Mouse (Mus musculus) brain, adult 2 months (tissue): ENCODE measurements around the gene Sort1.
A peak's percentile ranks its signal among the peaks of the same experiment; 100 is the strongest.

Experiments
- DNase-seq: peaks from one replicate; pipeline ENCODE4 v3.0.0; 2011; ENCODE audit warnings: low read depth, low spot score

Gene Sort1

GRCm38 (mm10) chr3:108295379-108296219 lies 11.7 kb downstream of the Sort1 start:
- DNase-seq: peak; percentile 86

GRCm38 (mm10) chr3:108296220-108297049 lies 12.6 kb downstream of the Sort1 start:
- peak; percentile 85 for DNase-seq

DNA sequence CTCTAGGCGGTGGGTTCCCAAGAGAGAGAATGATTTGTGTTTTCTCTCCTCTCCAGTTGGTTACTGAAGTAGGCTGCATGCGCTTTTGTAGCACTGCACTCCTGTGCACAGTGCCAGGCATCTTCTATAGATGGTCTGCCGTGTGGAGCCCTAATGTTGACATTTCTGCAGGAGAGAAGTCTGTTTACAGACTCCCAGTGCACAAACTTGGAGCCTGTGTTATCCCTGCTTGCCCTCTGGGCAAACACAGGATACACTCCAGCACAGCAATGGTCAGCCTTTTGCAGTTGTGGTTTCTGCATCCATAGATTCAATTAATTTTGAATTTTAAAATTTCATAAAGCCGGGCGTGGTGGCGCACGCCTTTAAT lies 13.2 kb downstream of the Sort1 start:
- DNase-seq: no peak

GRCm38 (mm10) chr3:108297603-108298553 lies 14.0 kb downstream of the Sort1 start:
- no peak for DNase-seq

DNA sequence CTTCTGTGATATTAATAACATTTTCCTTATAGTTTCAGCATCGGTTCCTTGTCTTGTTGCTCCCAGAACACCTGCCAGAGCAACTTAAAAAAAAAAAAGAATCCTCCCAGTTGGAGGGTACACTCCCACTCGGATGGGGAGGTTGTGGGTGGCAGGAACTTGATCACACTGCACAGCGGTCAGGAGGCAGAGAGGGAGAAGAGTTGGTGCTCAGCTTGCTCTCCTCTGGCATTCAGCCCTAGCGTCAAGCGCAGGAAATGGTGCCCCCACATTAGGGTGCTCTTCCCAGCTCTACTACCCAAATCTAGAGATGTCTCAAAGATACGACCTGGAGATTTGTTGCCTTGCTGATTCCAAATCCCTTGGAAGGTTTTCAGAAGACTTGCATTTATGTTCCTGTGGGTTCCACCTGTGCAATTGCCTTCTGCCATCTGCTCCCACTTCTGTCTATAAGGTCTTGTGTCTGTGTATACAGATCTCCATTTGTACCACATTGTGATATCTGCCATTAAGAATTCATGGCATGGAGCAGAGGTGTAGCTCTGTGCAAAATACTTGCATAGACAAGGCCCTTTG lies 16.7 kb downstream of the Sort1 start:
- peak; percentile 84 for DNase-seq

GRCm38 (mm10) chr3:108303683-108304082 lies 19.8 kb downstream of the Sort1 start:
- no peak for DNase-seq

DNA sequence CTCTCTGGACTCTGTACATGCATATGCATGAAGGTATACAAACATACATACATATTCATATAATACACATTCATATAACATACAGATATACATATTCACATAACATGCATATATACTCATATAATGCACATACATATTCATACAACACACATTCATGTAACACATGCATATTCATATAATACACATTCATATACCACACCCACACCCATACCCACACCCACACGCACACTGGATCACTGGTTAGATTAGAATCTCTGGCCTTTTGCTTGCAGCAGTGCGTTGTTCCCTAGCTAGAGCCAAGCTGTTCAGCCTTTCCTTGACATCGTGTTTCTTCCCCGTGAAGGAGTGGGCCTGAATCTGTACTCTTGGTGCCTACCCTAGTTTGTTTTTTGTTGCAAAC lies 20.9 kb downstream of the Sort1 start:
- DNase-seq: no peak

- no peak for DNase-seq
These were observed 22.5 kb downstream of the Sort1 start for GRCm38 (mm10) chr3:108306387-108306786.

GRCm38 (mm10) chr3:108307485-108307884 lies 23.6 kb downstream of the Sort1 start:
- peak; percentile 80 for DNase-seq

GRCm38 (mm10) chr3:108310921-108311341 lies 27.0 kb downstream of the Sort1 start:
- DNase-seq: no peak

- no peak for DNase-seq
These were observed 27.8 kb downstream of the Sort1 start for GRCm38 (mm10) chr3:108311688-108312087.

DNA sequence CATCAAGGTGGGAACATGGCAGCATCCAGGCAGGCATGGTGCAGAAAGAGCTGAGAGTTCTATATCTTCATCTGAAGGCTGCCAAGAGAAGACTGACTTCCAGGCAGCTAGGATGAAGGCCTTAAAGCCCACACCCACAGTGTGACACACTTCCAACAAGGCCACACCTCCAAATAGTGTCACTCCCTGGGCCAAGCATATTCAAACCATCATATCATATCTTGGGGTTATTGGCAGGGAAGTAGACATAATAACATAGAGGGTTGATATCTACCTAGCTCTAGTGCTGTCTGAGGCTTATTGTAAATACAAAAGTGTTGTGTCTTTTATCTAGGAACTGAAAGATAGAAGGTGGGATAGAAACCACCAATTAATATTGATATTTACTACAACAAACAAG lies 28.5 kb downstream of the Sort1 start:
- DNase-seq: no peak

GRCm38 (mm10) chr3:108313138-108313537 lies 29.3 kb downstream of the Sort1 start:
- no peak for DNase-seq

DNA sequence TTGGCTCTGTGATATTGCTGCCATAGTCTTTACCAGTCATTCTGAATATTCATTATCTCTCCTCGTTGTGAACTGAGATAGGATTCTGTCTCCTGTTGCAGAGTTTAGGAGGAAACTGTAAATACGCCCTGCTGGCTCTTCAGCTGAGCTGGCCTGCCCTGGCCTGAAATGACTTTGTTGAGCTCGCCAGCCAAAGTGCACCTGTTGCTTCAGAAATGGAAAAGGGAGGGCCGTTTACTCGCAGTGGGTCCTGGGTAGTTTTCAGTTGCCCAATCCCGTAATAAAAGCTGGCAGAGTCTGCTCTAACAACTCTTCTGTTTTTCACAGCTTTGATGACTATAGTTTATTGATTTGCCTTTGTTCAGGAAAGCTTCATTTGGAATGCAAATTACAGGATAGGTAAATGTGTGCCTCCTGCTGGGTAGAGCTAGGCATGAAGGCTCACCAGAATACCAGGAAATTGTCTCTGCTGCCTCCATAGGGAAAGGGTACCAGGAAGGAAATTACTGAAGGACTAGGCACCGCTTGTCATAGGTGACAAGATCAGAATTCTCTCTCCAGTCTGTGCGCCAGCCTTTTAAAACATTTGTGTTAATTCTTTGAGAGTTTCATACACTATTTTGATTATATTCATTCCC lies 30.3 kb downstream of the Sort1 start:
- DNase-seq: no peak

DNA sequence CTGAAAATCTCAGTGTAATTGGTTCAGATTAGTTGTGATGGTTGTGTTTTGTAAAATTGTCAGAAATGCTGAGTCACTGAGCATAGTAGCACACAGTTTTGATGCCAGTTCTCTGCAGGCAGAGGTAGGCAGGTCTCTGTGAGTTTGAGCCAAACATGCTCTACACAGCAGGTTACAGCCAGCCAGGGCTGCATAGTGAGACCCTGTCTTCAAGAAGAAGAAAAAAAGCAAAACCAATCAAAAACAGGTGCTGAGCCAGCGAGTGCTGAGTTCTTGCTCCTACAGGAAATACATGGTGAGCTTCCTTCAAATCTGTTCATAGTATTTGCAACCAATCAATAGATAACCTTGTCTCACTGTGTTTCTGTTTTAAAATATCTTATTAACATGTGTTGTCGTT lies 34.6 kb downstream of the Sort1 start:
- DNase-seq: no peak

DNA sequence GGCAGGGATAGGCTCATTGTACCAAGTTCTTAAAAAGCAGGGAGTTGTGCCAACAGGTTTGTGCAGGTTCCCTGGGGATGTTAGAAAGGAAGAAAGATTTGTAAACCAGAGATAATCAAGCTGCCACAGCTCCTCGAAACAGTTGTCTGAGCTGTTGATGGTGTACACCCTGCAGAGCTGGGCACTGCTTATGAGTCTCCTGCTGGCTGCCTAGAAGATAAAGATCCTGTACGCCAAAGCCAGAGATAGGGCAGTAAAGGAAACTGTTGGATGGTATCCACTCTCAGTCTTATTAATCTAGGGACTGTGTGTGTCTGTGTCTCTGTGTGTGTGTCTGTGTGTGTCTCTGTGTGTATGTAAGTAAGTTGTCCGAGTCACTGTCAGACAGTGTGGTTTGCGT lies 37.8 kb downstream of the Sort1 start:
- no peak for DNase-seq

GRCm38 (mm10) chr3:108322136-108322535 lies 38.3 kb downstream of the Sort1 start:
- DNase-seq: no peak

- DNase-seq: no peak
These were observed 39.1 kb downstream of the Sort1 start for GRCm38 (mm10) chr3:108322962-108323361.

- DNase-seq: no peak
These were observed 41.0 kb downstream of the Sort1 start for GRCm38 (mm10) chr3:108324837-108325236.

DNA sequence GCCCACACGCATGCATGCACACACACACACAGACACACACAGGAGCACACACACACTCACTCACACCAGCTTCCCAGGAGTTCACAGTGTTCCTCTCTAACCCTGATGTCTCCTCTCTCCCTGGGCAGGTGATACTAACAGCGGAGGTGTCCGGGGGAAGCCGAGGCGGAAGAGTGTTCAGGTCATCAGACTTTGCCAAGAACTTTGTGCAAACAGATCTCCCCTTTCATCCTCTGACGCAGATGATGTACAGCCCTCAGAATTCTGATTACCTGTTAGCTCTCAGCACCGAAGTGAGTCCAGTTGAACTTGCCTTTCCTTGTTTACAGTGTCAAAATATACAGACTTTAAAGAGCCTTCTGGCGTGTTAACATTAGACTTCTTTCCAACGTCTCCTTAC lies 41.6 kb downstream of the Sort1 start:
- DNase-seq: no peak

DNA sequence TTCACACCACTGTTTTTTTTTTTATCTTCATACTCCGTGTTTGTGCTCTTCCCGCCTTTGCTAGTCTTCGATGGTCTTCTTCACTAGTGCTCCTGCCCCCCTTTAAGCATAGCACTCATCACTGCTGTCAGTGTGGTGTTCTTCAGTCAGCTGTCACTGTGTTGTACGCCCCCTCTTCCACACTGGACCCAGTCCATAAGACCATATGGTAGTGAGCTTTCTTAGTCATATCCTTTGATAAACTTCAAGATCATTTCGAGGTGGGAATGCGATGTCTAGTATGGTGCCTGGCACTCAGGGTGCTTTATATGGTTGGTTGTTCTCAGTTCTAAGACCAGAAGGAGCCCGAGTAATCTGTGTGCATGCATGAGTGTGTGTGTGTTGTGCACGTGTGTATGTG lies 43.4 kb downstream of the Sort1 start:
- DNase-seq: peak; percentile 79
